Mouse (Mus musculus) T-helper 17 cell (primary cell): ENCODE results near the gene Hltf.

Source experiments
- in situ Hi-C, 2 experiments: fragments of 300-600 bp; cut with MboI, MseI; formaldehyde crosslinking; loops; 1 replicate in 1 of 2; 2 replicates in 1 of 2; pipeline ENCODE4 v1.15.1; 2025; ENCODE audit warnings: high pct_unique_total_duplicates in 2 of 2

Hltf gene

DNA sequence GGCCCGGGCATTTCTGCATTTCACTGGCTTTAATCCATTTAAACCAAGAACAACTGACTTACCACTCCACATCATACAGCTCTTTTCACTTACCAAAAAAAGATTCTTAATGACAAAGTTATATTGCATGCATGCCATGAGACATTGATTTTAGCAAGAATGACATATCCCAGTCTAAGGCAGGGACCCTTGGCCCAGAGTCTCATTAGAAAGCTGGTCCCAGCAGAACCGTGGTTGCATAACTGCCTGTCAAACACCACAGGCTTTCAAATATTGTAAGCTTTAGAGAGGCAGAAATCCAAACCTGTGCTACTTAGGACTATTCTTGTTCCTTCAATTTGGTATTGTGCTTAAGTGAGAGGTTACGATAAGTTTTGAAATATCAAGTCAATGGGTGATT, 86.1 kb downstream of the Hltf start:
- in situ Hi-C loops = loop anchor here in 1 of 2 experiments (10.0 kb wide), 1 partner anchor 1299 kb away; no protein-coding TSS in a partner anchor

DNA sequence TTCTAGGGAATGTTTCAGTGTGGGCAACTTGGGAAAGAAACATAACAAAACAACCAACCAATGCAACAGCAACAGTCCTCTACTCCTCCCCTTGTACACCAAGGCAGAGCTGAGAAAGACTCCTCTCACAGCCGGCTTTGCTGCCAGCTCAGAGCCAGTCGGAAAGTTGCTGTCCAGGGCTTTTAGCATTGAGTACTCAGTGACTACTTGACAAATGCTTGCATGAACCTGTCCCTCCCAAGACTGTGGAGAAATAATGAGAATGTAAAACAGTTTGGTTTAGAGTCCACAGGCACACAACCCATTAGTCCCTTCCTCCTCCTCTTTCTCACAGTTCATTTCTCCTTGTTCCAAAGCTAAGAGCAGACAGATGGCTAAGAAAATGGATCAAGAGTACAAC, 86.8 kb downstream of the Hltf start:
- in situ Hi-C loops = loop anchor here in 1 of 2 experiments (10.0 kb wide), 1 partner anchor 1300 kb away; no protein-coding TSS in a partner anchor

DNA sequence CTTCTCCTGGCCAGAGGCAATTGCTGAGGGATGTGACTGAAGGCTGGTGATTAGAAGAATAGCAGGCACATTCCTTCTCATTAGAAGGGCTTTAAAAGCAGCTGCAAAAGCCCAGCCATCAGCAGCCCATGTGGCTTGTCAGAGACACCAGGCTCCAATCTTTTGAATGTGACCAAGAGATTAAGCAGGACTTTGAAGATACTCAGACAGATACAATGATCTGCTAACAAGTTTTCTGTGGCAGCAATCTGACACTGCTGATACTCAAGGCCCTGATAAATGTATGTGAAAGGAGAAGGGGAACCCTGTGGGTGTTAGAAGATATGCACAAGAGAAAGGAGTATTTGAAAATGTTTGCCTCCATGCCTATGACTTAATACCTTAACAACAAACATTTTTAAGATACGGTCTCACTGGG, 88.1 kb downstream of the Hltf start:
- in situ Hi-C loops = loop anchor here in 1 of 2 experiments (10.0 kb wide), 1 partner anchor 1301 kb away; no protein-coding TSS in a partner anchor

DNA sequence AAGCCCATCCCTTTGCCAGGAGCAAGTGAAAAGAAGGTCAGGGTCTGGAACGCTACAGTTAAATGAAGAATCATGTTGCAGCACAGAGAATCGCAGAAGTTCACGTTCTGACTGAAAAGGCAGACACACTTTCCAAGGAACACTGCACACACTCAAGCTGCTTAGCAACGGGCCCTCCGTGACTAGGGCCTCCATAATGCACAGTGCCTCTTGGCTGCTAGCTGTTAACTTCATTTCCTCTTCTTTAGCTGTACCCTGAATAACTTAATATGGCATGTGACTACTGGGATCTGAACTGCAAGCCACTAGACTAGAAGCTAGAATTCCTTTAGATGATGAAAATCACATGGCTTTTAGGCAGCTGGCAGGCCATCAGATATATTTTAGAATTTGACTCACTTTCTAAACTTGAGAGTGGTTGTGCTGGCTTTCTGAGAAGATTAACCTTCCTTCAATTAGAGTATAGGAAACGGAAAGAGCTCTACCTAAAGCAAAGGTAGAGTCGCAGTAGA, 89.3 kb downstream of the Hltf start:
- in situ Hi-C loops = loop anchor here in 1 of 2 experiments (10.0 kb wide), 1 partner anchor 1302 kb away; no protein-coding TSS in a partner anchor

DNA sequence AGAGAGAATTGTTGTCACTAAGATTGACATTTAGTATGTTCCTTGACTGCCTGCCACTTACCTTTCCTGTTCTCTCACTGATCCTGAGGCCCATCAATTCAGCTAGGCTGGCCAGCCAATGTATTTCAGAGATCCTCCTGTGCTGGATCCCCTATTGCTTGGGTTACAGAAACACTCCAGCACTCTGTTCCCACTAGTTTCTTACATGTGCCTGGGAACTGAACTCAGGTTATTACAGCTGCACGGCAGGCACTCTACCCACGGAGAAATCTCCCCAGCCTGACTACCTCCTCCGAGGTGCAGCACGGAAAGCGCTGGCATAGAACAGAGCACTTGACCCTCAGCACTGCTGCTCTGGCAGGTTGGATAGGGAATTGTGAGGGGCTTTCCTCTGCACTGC, 90.0 kb downstream of the Hltf start:
- in situ Hi-C loops = loop anchor here in 1 of 2 experiments (10.0 kb wide), 1 partner anchor 1303 kb away; no protein-coding TSS in a partner anchor

DNA sequence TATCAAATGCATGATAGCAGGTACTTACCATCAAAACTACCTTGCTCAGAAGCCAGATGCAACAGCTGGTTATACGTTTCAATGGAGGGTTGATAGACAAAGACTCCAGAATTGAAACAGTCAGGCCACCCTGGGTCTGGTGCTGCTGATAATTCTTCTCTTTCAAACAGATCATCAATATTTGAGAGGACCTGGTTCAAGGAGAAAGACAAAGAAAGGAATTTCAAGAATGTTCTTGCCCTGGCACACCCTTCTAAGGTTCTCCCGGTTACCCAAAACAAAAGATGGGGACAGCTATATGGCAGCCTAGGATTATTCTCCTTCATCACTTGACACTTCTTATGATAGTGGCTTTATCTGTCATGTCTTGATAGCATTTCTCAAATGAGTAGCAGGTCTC, 92.9 kb downstream of the Hltf start:
- in situ Hi-C loops = loop anchor here in 1 of 2 experiments (5.0 kb wide), 1 partner anchor 63 kb away; no protein-coding TSS in a partner anchor

DNA sequence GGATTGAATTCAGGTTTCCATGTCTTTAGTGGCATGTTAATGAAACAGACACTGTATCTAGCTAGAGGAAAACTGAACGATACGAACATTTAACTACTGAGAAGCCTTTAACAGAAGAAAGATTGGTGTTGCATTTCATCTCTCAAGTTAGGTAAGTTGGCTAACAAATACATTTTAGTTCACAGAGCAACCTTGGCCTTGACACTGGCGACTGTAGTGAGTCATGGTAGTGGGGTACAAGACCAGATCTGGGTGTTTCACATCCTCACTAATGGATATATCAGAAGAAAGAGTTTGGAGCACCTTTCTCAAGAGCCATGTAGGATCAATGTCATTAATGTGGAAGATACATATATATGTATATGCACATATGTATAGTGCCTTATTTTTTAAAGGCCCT, 94.0 kb downstream of the Hltf start:
- in situ Hi-C loops = loop anchor here in 1 of 2 experiments (5.0 kb wide), 1 partner anchor 64 kb away; no protein-coding TSS in a partner anchor

DNA sequence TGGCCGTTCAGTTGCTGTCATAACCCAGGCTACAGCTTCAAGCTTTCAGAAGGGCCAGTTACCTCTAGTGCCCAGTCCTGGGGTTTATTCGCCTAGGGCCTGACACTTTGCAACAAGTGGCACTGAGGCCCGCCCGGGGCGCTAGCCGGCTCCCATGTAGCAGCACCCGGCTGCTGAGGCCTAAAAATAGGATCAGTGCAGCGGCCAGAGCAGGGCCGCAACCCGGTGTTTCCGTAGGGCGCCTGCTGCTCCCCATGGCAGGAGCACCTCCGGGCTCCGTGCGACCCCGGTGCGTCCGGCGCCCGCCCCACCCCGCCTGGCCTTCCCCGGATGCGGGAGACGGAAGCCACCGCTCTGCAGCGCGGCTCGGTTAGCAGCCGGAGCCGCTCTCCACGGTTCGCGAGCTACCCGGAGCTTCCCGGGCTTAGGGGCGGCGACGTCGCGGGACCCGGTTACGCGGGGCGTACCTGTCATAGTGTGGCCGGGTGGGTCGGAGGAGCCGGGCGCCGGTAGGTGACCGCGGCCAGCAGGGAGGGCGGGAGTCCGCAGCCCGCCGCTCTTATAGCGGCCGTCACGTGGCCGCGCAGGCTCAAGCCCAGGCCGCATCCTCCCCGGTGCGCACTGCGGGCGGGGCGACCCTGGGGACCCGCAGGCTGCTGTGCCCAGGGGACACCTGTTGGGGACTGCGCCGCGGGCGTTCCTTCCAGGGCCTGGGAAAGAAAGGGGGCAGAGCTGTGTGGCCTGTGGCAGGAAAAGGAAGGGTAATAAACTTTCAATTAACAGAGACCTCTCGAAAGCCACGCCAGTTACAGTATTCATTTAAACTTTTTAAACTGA, 97.1 kb downstream of the Hltf start, which contains the start of gene Gyg:
Gene Gyg, minus strand, starts transcription at position 787 of the 837 bp plus-strand sequence.
- in situ Hi-C loops = loop anchor here in 1 of 2 experiments (5.0 kb wide), 1 partner anchor 67 kb away; no protein-coding TSS in a partner anchor

DNA sequence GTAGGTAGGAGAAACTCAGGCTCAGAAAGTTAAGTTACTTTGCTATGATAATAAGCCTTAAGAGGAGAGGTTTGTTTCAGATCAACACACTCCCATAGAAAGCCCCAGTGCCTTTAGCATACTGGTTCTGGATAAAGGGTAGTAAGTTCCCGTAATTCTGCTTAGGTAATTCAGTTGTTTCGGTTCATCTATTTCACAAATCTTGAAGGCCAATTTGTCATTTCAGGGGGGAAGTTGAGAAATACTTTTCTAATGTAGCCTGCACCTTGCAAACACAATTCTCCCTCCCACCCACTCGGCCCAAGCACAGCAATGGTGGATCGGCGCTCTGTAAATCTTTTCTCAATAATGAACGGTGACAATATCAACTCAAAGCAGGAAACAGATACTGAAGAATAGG, 97.9 kb downstream of the Hltf start:
- in situ Hi-C loops = no loop called here

DNA sequence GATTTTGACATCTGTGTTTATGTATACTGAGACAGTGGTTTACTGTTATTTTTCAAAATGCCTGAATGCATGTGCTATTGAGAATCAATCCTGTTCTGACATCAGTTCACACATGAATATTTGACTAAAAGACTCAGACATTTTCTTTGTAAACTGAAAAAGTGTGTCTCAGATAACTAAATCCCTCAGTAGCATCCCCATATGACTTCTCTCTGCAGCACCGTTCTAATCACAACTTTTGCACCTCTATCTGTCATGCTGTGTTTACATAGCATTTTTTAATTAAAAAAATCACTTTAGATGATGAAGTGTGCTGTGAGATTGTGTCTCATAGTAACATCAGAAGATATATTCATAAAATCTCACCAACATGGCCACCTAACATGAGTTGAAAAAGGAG, 109.9 kb downstream of the Hltf start:
- in situ Hi-C loops = no loop called here
